Mouse (Mus musculus) MEL (cell line): ENCODE measurements around the gene Degs1. TPM values are rescaled to one million over a fixed set of nuclear protein-coding genes. Genes with fewer than 3 reads are reported as not detected.

ENCODE experiments used
- DNase-seq: peaks from one replicate; pipeline ENCODE4 v3.0.0; 2011; ENCODE audit warnings: low read depth, low spot score
- H3K27ac ChIP-seq: 2 replicates; pipeline ENCODE4 v1.5.1; 2012; ENCODE audit warnings: low read depth, mild to moderate bottlenecking, control low read depth, low read length, moderate library complexity; ENCODE audit not compliant: control insufficient read depth
- H3K27me3 ChIP-seq, 2 experiments: fragments of 150-350 bp in 1 of 2; sonication (generic) in 1 of 2; 2 replicates each; pipeline ENCODE4 v1.6.1; 2012; ENCODE audit warnings: low read length in 2 of 2, mild to moderate bottlenecking in 2 of 2, improper control_type of control experiment in 1 of 2, moderate library complexity in 1 of 2; ENCODE audit not compliant: insufficient read depth in 2 of 2, control insufficient read depth in 1 of 2
- H3K36me3 ChIP-seq, 2 experiments: 2 replicates each; pipeline ENCODE4 v1.6.1; 2012 to 2014; ENCODE audit warnings: low read length in 2 of 2, improper control_type of control experiment in 1 of 2, inconsistent platforms in 1 of 2, mild to moderate bottlenecking in 1 of 2; ENCODE audit not compliant: insufficient read depth in 2 of 2, control insufficient read depth in 1 of 2
- H3K4me1 ChIP-seq, 2 experiments: fragments of 150-350 bp in 1 of 2; sonication (generic) in 1 of 2; 2 replicates each; pipeline ENCODE4 v1.6.1; 2012; ENCODE audit warnings: low read length in 2 of 2, improper control_type of control experiment in 1 of 2, mild to moderate bottlenecking in 1 of 2; ENCODE audit not compliant: insufficient read depth in 2 of 2, control insufficient read depth in 1 of 2
- H3K4me3 ChIP-seq, 2 experiments: fragments of 150-350 bp in 1 of 2; sonication (generic) in 1 of 2; 2 replicates each; pipeline ENCODE4 v1.5.1; 2012; ENCODE audit warnings: low read depth in 2 of 2, low read length in 2 of 2, mild to moderate bottlenecking in 2 of 2, moderate library complexity in 2 of 2, control low read depth in 1 of 2, improper control_type of control experiment in 1 of 2; ENCODE audit not compliant: control insufficient read depth in 1 of 2, insufficient read depth in 1 of 2
- H3K79me2 ChIP-seq: 2 replicates; pipeline ENCODE4 v1.6.1; 2012; ENCODE audit warnings: mild to moderate bottlenecking, low read length, moderate library complexity; ENCODE audit not compliant: control insufficient read depth, poor library complexity, insufficient read depth
- H3K9ac ChIP-seq: 2 replicates; pipeline ENCODE4 v1.6.1; 2012; ENCODE audit warnings: low read depth, mild to moderate bottlenecking, control low read depth, low read length, moderate library complexity; ENCODE audit not compliant: control insufficient read depth, poor library complexity, severe bottlenecking
- H3K9me3 ChIP-seq: fragments of 150-350 bp; sonication (generic); replicated peaks from 2 replicates; pipeline ENCODE4 v1.6.1; 2012; ENCODE audit warnings: mild to moderate bottlenecking, low read length, improper control_type of control experiment, moderate library complexity; ENCODE audit not compliant: insufficient read depth
- CHD2 ChIP-seq: IDR thresholded peaks from 2 replicates; pipeline ENCODE4 v1.6.1; 2011; ENCODE audit warnings: low read length, improper control_type of control experiment
- CTCF ChIP-seq, 3 experiments: IDR thresholded peaks in 2 of 3; conservative IDR thresholded peaks in 1 of 3; 2 replicates each; pipeline ENCODE4 v1.5.1; 2011 to 2012; ENCODE audit warnings: low read length in 3 of 3, low read depth in 2 of 3, mild to moderate bottlenecking in 2 of 3, improper control_type of control experiment in 1 of 3, inconsistent platforms in 1 of 3, mixed read lengths in 1 of 3, moderate library complexity in 1 of 3; ENCODE audit not compliant: control insufficient read depth in 1 of 3, insufficient read depth in 1 of 3, poor library complexity in 1 of 3, severe bottlenecking in 1 of 3
- E2F4 ChIP-seq: IDR thresholded peaks from 2 replicates; pipeline ENCODE4 v1.6.1; 2011; ENCODE audit warnings: low read depth, low read length, improper control_type of control experiment, borderline replicate concordance
- GABPA ChIP-seq: IDR thresholded peaks from 2 replicates; pipeline ENCODE4 v1.6.1; 2012; ENCODE audit warnings: low read depth, mild to moderate bottlenecking, inconsistent platforms, low read length, improper control_type of control experiment, moderate library complexity
- GATA1 ChIP-seq: IDR thresholded peaks from 2 replicates; pipeline ENCODE4 v1.6.1; 2011; ENCODE audit warnings: low read depth, low read length, improper control_type of control experiment
- HCFC1 ChIP-seq: IDR thresholded peaks from 2 replicates; pipeline ENCODE4 v1.6.1; 2012; ENCODE audit warnings: low read depth, mild to moderate bottlenecking, inconsistent platforms, low read length, improper control_type of control experiment, moderate library complexity
- JUND ChIP-seq: IDR thresholded peaks from 2 replicates; pipeline ENCODE4 v1.6.1; 2011; ENCODE audit warnings: low read depth, mild to moderate bottlenecking, improper control_type of control experiment, low read length
- KAT2A ChIP-seq: conservative IDR thresholded peaks from 2 replicates; pipeline ENCODE4 v1.6.1; 2012; ENCODE audit warnings: low read depth, low read length, improper control_type of control experiment, inconsistent platforms
- MAZ ChIP-seq: IDR thresholded peaks from 2 replicates; pipeline ENCODE4 v1.6.1; 2012; ENCODE audit warnings: low read depth, mild to moderate bottlenecking, inconsistent platforms, low read length, improper control_type of control experiment
- MYB ChIP-seq: IDR thresholded peaks from 2 replicates; pipeline ENCODE4 v1.6.1; 2011; ENCODE audit warnings: mild to moderate bottlenecking, low read depth, low read length, improper control_type of control experiment
- MYC ChIP-seq: IDR thresholded peaks from 2 replicates; pipeline ENCODE4 v1.6.1; 2011; ENCODE audit warnings: low read depth, mild to moderate bottlenecking, low read length, improper control_type of control experiment, moderate library complexity
- NRF1 ChIP-seq: IDR thresholded peaks from 2 replicates; pipeline ENCODE4 v1.6.1; 2014; ENCODE audit warnings: low read depth, mild to moderate bottlenecking, inconsistent platforms, low read length, improper control_type of control experiment, moderate library complexity; ENCODE audit not compliant: poor library complexity, insufficient read depth, severe bottlenecking
- POLR2AphosphoS2 ChIP-seq: IDR thresholded peaks from 2 replicates; pipeline ENCODE4 v1.6.1; 2011; ENCODE audit warnings: low read length, improper control_type of control experiment
- RCOR1 ChIP-seq: IDR thresholded peaks from 2 replicates; pipeline ENCODE4 v1.6.1; 2012; ENCODE audit warnings: low read depth, mild to moderate bottlenecking, inconsistent platforms, low read length, improper control_type of control experiment
- SIN3A ChIP-seq: IDR thresholded peaks from 2 replicates; pipeline ENCODE4 v1.6.1; 2012; ENCODE audit warnings: low read length, improper control_type of control experiment, inconsistent platforms
- TBP ChIP-seq: IDR thresholded peaks from 2 replicates; pipeline ENCODE4 v1.8.0; 2011; ENCODE audit warnings: low read depth, low read length, improper control_type of control experiment
- ZKSCAN1 ChIP-seq: IDR thresholded peaks from 2 replicates; pipeline ENCODE4 v1.6.1; 2012; ENCODE audit warnings: low read depth, mild to moderate bottlenecking, inconsistent platforms, low read length, improper control_type of control experiment, moderate library complexity
- ZNF384 ChIP-seq: IDR thresholded peaks from 2 replicates; pipeline ENCODE4 v1.6.1; 2012; ENCODE audit warnings: low read depth, mild to moderate bottlenecking, inconsistent platforms, low read length, improper control_type of control experiment
- polyA plus RNA-seq, 2 experiments: library from polyadenylated mRNA; stranded (reverse) in 1 of 2; unstranded in 1 of 2; fragments of >175 nt in 1 of 2; fragments of >200 nt in 1 of 2; gene quantifications; 2 replicates each; pipeline versions ENCODE4 v1.2.1 to v1.2.4; 2012; ENCODE audit warnings: low replicate concordance in 2 of 2, low read depth in 1 of 2; ENCODE audit not compliant: insufficient read length in 2 of 2, insufficient read depth in 1 of 2, missing spikeins in 1 of 2
- total RNA-seq: library from RNA; depleted of rRNA; stranded (reverse); fragments of 300-350 nt; gene quantifications from 2 replicates; pipeline ENCODE4 v1.2.3, GENCODE M21; 2012

Gene Degs1
- total and polyA plus RNA-seq, 3 experiments, result 46.3 to 54.3 TPM; not detected in 1

- H3K4me1 ChIP-seq, result peaks cover 0 to 3% of the 10 kb centered on the region in 2 experiments; a peak in 1 of 4 replicates
- H3K27me3 ChIP-seq, result no peaks in the 10 kb centered on the region
- no peak for TF ChIP-seq TBP
- TF ChIP-seq MYC, result no peak
- TF ChIP-seq POLR2AphosphoS2, result no peak
- no peak for TF ChIP-seq MYB
- TF ChIP-seq SIN3A, result no peak
- TF ChIP-seq MAZ, result no peak
- no peak for TF ChIP-seq KAT2A
- no peak for TF ChIP-seq CHD2
- no peak for TF ChIP-seq JUND
- TF ChIP-seq GATA1, result no peak
- TF ChIP-seq HCFC1, result no peak
- no peak for DNase-seq
- no peak overlapping the region for H3K27ac ChIP-seq
- no peaks in the 10 kb centered on the region for H3K36me3 ChIP-seq
- H3K4me3 ChIP-seq, result no peak overlapping the region
- H3K9ac ChIP-seq, result no peak overlapping the region
- no peaks in the 10 kb centered on the region for H3K9me3 ChIP-seq
- H3K79me2 ChIP-seq, result no peaks in the 10 kb centered on the region
These were observed 44.4 kb downstream of the Degs1 start for GRCm38 (mm10) chr1:182238056-182238703.

GRCm38 (mm10) chr1:182237386-182237785, 45.2 kb downstream of the Degs1 start:
- no peaks in the 10 kb centered on the region for H3K27me3 ChIP-seq
- no peaks in the 10 kb centered on the region for H3K36me3 ChIP-seq
- H3K4me1 ChIP-seq, result peaks cover 0 to 3% of the 10 kb centered on the region in 2 experiments; a peak in 1 of 4 replicates
- H3K27ac ChIP-seq, result no peak overlapping the region
- no peak for DNase-seq
- TF ChIP-seq MAZ (no peak), ZNF384 (no peak), CHD2 (no peak), ZKSCAN1 (no peak), MYC (no peak), GABPA (no peak), RCOR1 (no peak), CTCF (IDR thresholded peaks at IDR 0.05 in 2 of 3, conservative IDR thresholded peaks at IDR 0.05 in 1 of 3; ENCODE audit: control insufficient read depth in 1 of 3, insufficient read depth in 1 of 3, low read depth in 2 of 3, low read length in 3 of 3, poor library complexity in 1 of 3, severe bottlenecking in 1 of 3) (no peak), E2F4 (no peak), NRF1 (no peak)
- no peak overlapping the region for H3K4me3 ChIP-seq
- H3K9ac ChIP-seq, result no peak overlapping the region
- no peaks in the 10 kb centered on the region for H3K9me3 ChIP-seq
- H3K79me2 ChIP-seq, result no peaks in the 10 kb centered on the region
